ENCODE assay signal across 9 mouse cellular contexts in the genomic region with DNA sequence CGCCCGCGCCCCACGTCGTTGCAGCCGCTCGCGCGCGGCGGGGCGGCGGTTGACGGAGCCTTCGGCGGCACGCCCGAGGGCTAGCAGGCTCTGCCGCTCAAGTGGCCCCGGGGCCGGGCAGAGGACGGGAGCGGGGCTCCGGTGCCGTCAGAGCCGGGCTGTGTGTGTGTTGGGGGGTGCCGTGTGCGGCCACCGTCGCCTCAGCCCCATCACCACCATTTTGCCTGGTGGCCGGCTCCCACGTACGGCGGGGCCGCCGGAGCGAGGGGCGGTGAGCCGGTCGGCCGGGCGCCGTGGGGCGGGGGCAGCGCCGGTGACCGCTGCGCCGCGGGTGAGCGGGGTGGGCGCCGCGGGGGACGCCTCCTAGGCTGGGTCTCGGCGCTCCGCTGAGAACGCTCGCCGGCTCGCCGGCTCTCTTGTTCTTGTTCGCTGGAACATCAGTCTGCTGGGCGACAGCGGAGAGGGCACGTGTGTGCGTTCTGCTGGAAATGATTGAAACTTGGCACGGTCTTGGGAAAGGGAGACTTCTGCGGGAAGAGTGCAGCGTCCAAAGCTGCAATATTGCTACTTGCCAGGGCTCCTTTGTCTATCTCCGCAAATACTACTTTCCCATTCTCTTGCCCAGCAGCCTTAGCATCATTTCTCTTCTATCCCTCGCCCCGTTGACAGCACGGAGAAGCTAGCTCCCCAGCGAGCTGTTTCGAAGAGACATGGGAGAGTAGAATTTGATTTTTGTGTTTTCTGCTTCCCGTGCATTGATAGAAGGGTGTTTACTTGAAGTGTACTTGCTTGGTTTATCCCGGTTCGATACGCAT. TPM values are rescaled to one million over a fixed set of nuclear protein-coding genes. Genes with fewer than 3 reads are reported as not detected.
DNase-seq lines count a peak whose midpoint lies in the region; ATAC-seq and TF ChIP-seq lines count a peak whose summit lies in the region.
"Had no signal": no experiment of that assay in that cellular context is flagged by ENCODE, and none has a peak within 500 bp of the region (broad histone marks: within the 10 kb centered on the region; RNA-seq: fewer than 3 reads in every experiment).

No protein-coding gene starts in this region.

- H3K36me3 ChIP-seq in ES-Bruce4 (ENCODE audit: control insufficient read depth, insufficient read depth, low read length, poor library complexity, severe bottlenecking), result no peaks in the 10 kb centered on the region
- H3K36me3 ChIP-seq in forebrain, embryonic 12.5 days (replicated peaks), result no peaks in the 10 kb centered on the region
- no peaks in the 10 kb centered on the region for H3K36me3 ChIP-seq in hindbrain, postnatal 0 days (ENCODE audit: insufficient read depth, low read length)
- no peaks in the 10 kb centered on the region for H3K36me3 ChIP-seq in small intestine, adult 2 months (ENCODE audit: control insufficient read depth, insufficient read depth, low read length)

- intact Hi-C loops in left cerebral cortex, postnatal 14 days (cut with DNase I), result no loop called here

- DNase-seq in hindbrain, postnatal 0 days (ENCODE audit: low spot score), result peak; percentile 65
- DNase-seq in left cerebral cortex, postnatal 14 days (ENCODE audit: low spot score in 2 of 2), result peak; percentile 8 to 21
- DNase-seq in lung, postnatal 4 days, result peak; percentile 32 to 46
- no peak for DNase-seq in T-cell, adult 2 months (ENCODE audit: low spot score)

- TF ChIP-seq EP300 in ES-Bruce4 (IDR thresholded peaks at IDR 0.05; ENCODE audit: insufficient read depth, low read depth, low read length), result no peak

- H3K9me3 ChIP-seq in ES-Bruce4 (replicated peaks; ENCODE audit: control insufficient read depth, insufficient read depth, low read length, poor library complexity, severe bottlenecking), result no peaks in the 10 kb centered on the region
- no peaks in the 10 kb centered on the region for H3K9me3 ChIP-seq in forebrain, embryonic 12.5 days
- H3K9me3 ChIP-seq in hindbrain, postnatal 0 days (ENCODE audit: low read length), result no peaks in the 10 kb centered on the region

- 27% methylated on average over 58 of the region's 81 CpGs for WGBS in forebrain, embryonic 12.5 days
- WGBS in hindbrain, postnatal 0 days, result 28% methylated on average over 27 of the region's 81 CpGs
- 13% methylated on average over 62 of the region's 81 CpGs for WGBS in small intestine, adult 2 months

- H3K27me3 ChIP-seq in ES-Bruce4 (ENCODE audit: control insufficient read depth, insufficient read depth, low read length, poor library complexity, severe bottlenecking), result peaks cover 2% of the 10 kb centered on the region; the same call in 1 of the 2 replicates
- no peaks in the 10 kb centered on the region for H3K27me3 ChIP-seq in forebrain, embryonic 12.5 days
- no peaks in the 10 kb centered on the region for H3K27me3 ChIP-seq in hindbrain, postnatal 0 days (ENCODE audit: insufficient read depth, low read length)
- no peaks in the 10 kb centered on the region; the same call in 1 of the 2 replicates for H3K27me3 ChIP-seq in small intestine, adult 2 months (ENCODE audit: control insufficient read depth, insufficient read depth, low read length)

- peak overlapping the region; percentile 51 for H3K9ac ChIP-seq in ES-Bruce4 (ENCODE audit: low read depth, poor library complexity, severe bottlenecking)
- H3K9ac ChIP-seq in forebrain, embryonic 12.5 days, result peak overlapping the region; percentile 82
- H3K9ac ChIP-seq in hindbrain, postnatal 0 days (replicated peaks; ENCODE audit: low read length), result peak overlapping the region; percentile 78

- peak overlapping the region; percentile 47 for H3K4me2 ChIP-seq in forebrain, embryonic 12.5 days
- peak overlapping the region; percentile 51 for H3K4me2 ChIP-seq in hindbrain, postnatal 0 days (ENCODE audit: low read depth, low read length)

- H3K4me1 ChIP-seq in ES-Bruce4 (ENCODE audit: control insufficient read depth, insufficient read depth, low read length), result no peaks in the 10 kb centered on the region
- H3K4me1 ChIP-seq in brown adipose tissue, adult 24 weeks (ENCODE audit: control insufficient read depth, insufficient read depth, insufficient read length, low read length), result no peaks in the 10 kb centered on the region
- no peaks in the 10 kb centered on the region for H3K4me1 ChIP-seq in forebrain, embryonic 12.5 days
- no peaks in the 10 kb centered on the region for H3K4me1 ChIP-seq in hindbrain, postnatal 0 days (ENCODE audit: insufficient read depth, low read length)
- H3K4me1 ChIP-seq in small intestine, adult 2 months (ENCODE audit: control insufficient read depth, insufficient read depth, insufficient read length, low read length), result no peaks in the 10 kb centered on the region

- no peak for TF ChIP-seq CTCF in ES-Bruce4 (IDR thresholded peaks at IDR 0.05; ENCODE audit: low read depth, low read length)
- TF ChIP-seq CTCF in hindbrain, postnatal 0 days (IDR thresholded peaks at IDR 0.05; ENCODE audit: low read depth), result no peak
- TF ChIP-seq CTCF in small intestine, adult 2 months (IDR thresholded peaks at IDR 0.05; ENCODE audit: extremely low read depth, insufficient read length, insufficient replicate concordance, low read depth, low read length), result no peak

- H3K4me3 ChIP-seq in ES-Bruce4 (ENCODE audit: low read depth, low read length), result peak overlapping the region; percentile 76
- H3K4me3 ChIP-seq in brown adipose tissue, adult 24 weeks (ENCODE audit: insufficient read depth, low read depth, low read length), result peak overlapping the region; percentile 65
- peak overlapping the region; percentile 68 for H3K4me3 ChIP-seq in forebrain, embryonic 12.5 days (replicated peaks)
- H3K4me3 ChIP-seq in hindbrain, postnatal 0 days (ENCODE audit: low read length), result peak overlapping the region; percentile 60
- peak overlapping the region; percentile 85 for H3K4me3 ChIP-seq in small intestine, adult 2 months (ENCODE audit: low read depth, low read length)

- H3K27ac ChIP-seq in ES-Bruce4 (ENCODE audit: insufficient read depth, low read length), result no peak overlapping the region
- H3K27ac ChIP-seq in brown adipose tissue, adult 24 weeks (replicated peaks; ENCODE audit: low read depth, low read length), result no peak overlapping the region
- H3K27ac ChIP-seq in forebrain, embryonic 12.5 days, result peak overlapping the region; percentile 84
- peak overlapping the region; percentile 77 for H3K27ac ChIP-seq in hindbrain, postnatal 0 days
- H3K27ac ChIP-seq in small intestine, adult 2 months (ENCODE audit: insufficient read depth, low read depth, low read length), result no peak overlapping the region

- ATAC-seq in forebrain, embryonic 12.5 days (ENCODE audit: low FRiP score), result peak; percentile 72
- ATAC-seq in hindbrain, postnatal 0 days, result peak; percentile 72

- TF ChIP-seq POLR2A in ES-Bruce4 (IDR thresholded peaks at IDR 0.05; ENCODE audit: insufficient read depth, low read length), result no peak
- TF ChIP-seq POLR2A in small intestine, adult 2 months (IDR thresholded peaks at IDR 0.05; ENCODE audit: low read depth, low read length), result no peak

RNA-seq across cellular contexts. Expression of a gene that starts 1.2 kb away (rescaled TPM):
- polyA plus RNA-seq in ES-Bruce4 (2011; ENCODE audit: insufficient read depth, insufficient read length, low read depth, missing spikeins), result 0.73 and 1.5 TPM in 2 replicates
- not detected in 2 replicates for polyA plus RNA-seq in brown adipose tissue, adult 24 weeks (2012; ENCODE audit: insufficient read depth, insufficient read length, missing spikeins)
- 24.4 and 28.3 TPM in 2 replicates for polyA plus RNA-seq in forebrain, embryonic 12.5 days (2016; fragmentation: Nextera tagmentation; extraction: Ambion mirVana)
- total RNA-seq in hindbrain, postnatal 0 days (2014; rRNA removed), result 16.3 and 16.6 TPM in 2 replicates
- polyA plus RNA-seq in hindbrain, postnatal 0 days (2015; fragmentation: Nextera tagmentation; extraction: Ambion mirVana), result 25.4 and 27.3 TPM in 2 replicates
- total RNA-seq in left cerebral cortex, postnatal 14 days (2021), result 10 to 100 TPM; 14.3 to 15.1 TPM
- not detected in 2 replicates for polyA plus RNA-seq in small intestine, adult 2 months (2012; rRNA removed)
- total RNA-seq: neutrophil, adult 5-6 weeks had no signal

Comparison
In these comparisons a context has a peak if more than half of its experiments do, and no peak if none do; other contexts are left out.
1. H3K27ac ChIP-seq: peak in forebrain, embryonic 12.5 days (single experiment) and hindbrain, postnatal 0 days (single experiment); none in ES-Bruce4 (single experiment), brown adipose tissue, adult 24 weeks (single experiment) and small intestine, adult 2 months (single experiment).
2. RNA of a gene that starts 1.2 kb away (polyA plus RNA-seq): 25.4 to 27.3 TPM in hindbrain, postnatal 0 days and 24.4 to 28.3 TPM in forebrain, embryonic 12.5 days; 0.73 to 1.5 TPM in ES-Bruce4, not detected in brown adipose tissue, adult 24 weeks and not detected in small intestine, adult 2 months; every median in the first group is over 10 times any median in the second.
3. Peak in every context shown above with its lines, with median percentiles within 50 percentile points of each other: H3K4me3 ChIP-seq and H3K9ac ChIP-seq.